Mouse (Mus musculus): Measurements from ENCODE around the gene Stxbp5l.

- peak; percentile 80 for TF ChIP-seq CTCF (IDR thresholded peaks at IDR 0.05)
- TF ChIP-seq EP300 (IDR thresholded peaks at IDR 0.05), result no peak
Measured at GRCm38 (mm10) chr16:37109285-37109684, 275.5 kb downstream of the Stxbp5l start.
